Mouse (Mus musculus): ENCODE measurements around the gene Vrtn. TPM values are rescaled to one million over a fixed set of nuclear protein-coding genes. Genes with fewer than 3 reads are reported as not detected.
A peak's percentile ranks its signal among the peaks of the same experiment; 100 is the strongest.

The Vrtn gene
- polyA plus RNA-seq, 1 experiment from 2014 or later, result not detected

GRCm38 (mm10) chr12:84698319-84699081 lies 57.7 kb downstream of the Vrtn start, which contains the start of gene Syndig1l:
Gene Syndig1l, minus strand, starts transcription at chr12:84698831.
- Histone ChIP-seq H3K4me1 (replicated peaks; ENCODE audit: control insufficient read depth, insufficient read depth, low read length) (0 out of 2 replicates have a peak, but pooled peaks cover 2% of the 10 kb centered on the region), H3K36me3 (ENCODE audit: control insufficient read depth, insufficient read depth, low read length) (no peaks in the 10 kb centered on the region), H3K9ac (ENCODE audit: low read depth, low read length) (peak within 1 kb of the TSS; percentile 48), H3K4me2 (replicated peaks; ENCODE audit: low read depth, low read length) (peak within 1 kb of the TSS; percentile 96), H3K4me3 (ENCODE audit: low read depth, low read length) (peak within 1 kb of the TSS; percentile 54), H3K27me3 (ENCODE audit: control insufficient read depth, insufficient read depth, low read length) (peaks cover 22% of the 10 kb centered on the region), H3K9me3 (ENCODE audit: control insufficient read depth, low read length) (no peaks in the 10 kb centered on the region), H3K27ac (ENCODE audit: low read depth, low read length) (no peak within 1 kb of the TSS)
- peak; percentile 82 for DNase-seq (ENCODE audit: low spot score)
- WGBS, result 1% methylated on average over 53 of the region's 79 CpGs
- peak; percentile 57 for ATAC-seq (ENCODE audit: low FRiP score)

Other genes starting within 250 kb of the Vrtn start
- 10.6 and 12.0 TPM in 2 replicates for gene Entpd5, start 232.0 kb upstream of the Vrtn start, polyA plus RNA-seq (2014; fragmentation: Nextera tagmentation; extraction: Ambion mirVana)
- 1.5 and 2.4 TPM in 2 replicates for gene Bbof1, start 231.9 kb upstream of the Vrtn start, polyA plus RNA-seq (2014; fragmentation: Nextera tagmentation; extraction: Ambion mirVana)
- 30.2 and 33.9 TPM in 2 replicates for gene Rnf113a2, start 223.8 kb upstream of the Vrtn start, polyA plus RNA-seq (2014; fragmentation: Nextera tagmentation; extraction: Ambion mirVana)
- 25.4 and 25.9 TPM in 2 replicates for gene Aldh6a1, start 190.0 kb upstream of the Vrtn start, polyA plus RNA-seq (2014; fragmentation: Nextera tagmentation; extraction: Ambion mirVana)
- 32.8 and 35.9 TPM in 2 replicates for gene Lin52, start 189.6 kb upstream of the Vrtn start, polyA plus RNA-seq (2014; fragmentation: Nextera tagmentation; extraction: Ambion mirVana)
- 5.6 and 10.1 TPM in 2 replicates for gene Vsx2, start 71.3 kb upstream of the Vrtn start, polyA plus RNA-seq (2014; fragmentation: Nextera tagmentation; extraction: Ambion mirVana)
- 6.4 and 7.9 TPM in 2 replicates for gene Abcd4, start 23.6 kb upstream of the Vrtn start, polyA plus RNA-seq (2014; fragmentation: Nextera tagmentation; extraction: Ambion mirVana)
- 0.60 and 0.85 TPM in 2 replicates for gene Syndig1l, start 57.8 kb downstream of the Vrtn start, polyA plus RNA-seq (2014; fragmentation: Nextera tagmentation; extraction: Ambion mirVana)
- gene Npc2, start 132.1 kb downstream of the Vrtn start, polyA plus RNA-seq (2014; fragmentation: Nextera tagmentation; extraction: Ambion mirVana), result 79.4 and 89.2 TPM in 2 replicates
- 151 and 164 TPM in 2 replicates for gene Isca2, start 132.2 kb downstream of the Vrtn start, polyA plus RNA-seq (2014; fragmentation: Nextera tagmentation; extraction: Ambion mirVana)
- 0.08 and 0.09 TPM in 2 replicates for gene Ltbp2, start 235.5 kb downstream of the Vrtn start, polyA plus RNA-seq (2014; fragmentation: Nextera tagmentation; extraction: Ambion mirVana)

All from hindbrain, embryonic 11.5 days (tissue).